Mouse (Mus musculus) heart, adult 2 months (tissue): ENCODE results near the gene Entr1. TPM values are rescaled to one million over a fixed set of nuclear protein-coding genes. Genes with fewer than 3 reads are reported as not detected.

Source experiments
- DNase-seq, 2 experiments: peaks; one replicate each; pipeline ENCODE4 v3.0.0; 2021
- H3K27ac ChIP-seq: fragments of 200-600 bp; 2 replicates; pipeline ENCODE4 v1.8.1; 2022
- H3K27me3 ChIP-seq: fragments of 200-500 bp; 2 replicates; pipeline ENCODE4 v1.6.1; 2012; ENCODE audit warnings: mild to moderate bottlenecking, low read length, inconsistent platforms, mixed read lengths; ENCODE audit not compliant: control insufficient read depth, insufficient read depth
- H3K36me3 ChIP-seq: fragments of 200-500 bp; 2 replicates; pipeline ENCODE4 v1.6.1; 2012; ENCODE audit warnings: low read length, inconsistent platforms; ENCODE audit not compliant: control insufficient read depth, insufficient read depth
- H3K4me1 ChIP-seq: fragments of 200-500 bp; 2 replicates; pipeline ENCODE4 v1.6.1; 2011; ENCODE audit warnings: low read length; ENCODE audit not compliant: control insufficient read depth, insufficient read depth
- H3K4me3 ChIP-seq: fragments of 200-600 bp; 2 replicates; pipeline ENCODE4 v1.8.1; 2022
- H3K79me2 ChIP-seq: fragments of 200-500 bp; replicated peaks from 2 replicates; pipeline ENCODE4 v1.6.1; 2012; ENCODE audit warnings: mild to moderate bottlenecking, inconsistent platforms, low read length, moderate library complexity, mixed read lengths; ENCODE audit not compliant: control insufficient read depth, insufficient read depth
- H3K9ac ChIP-seq: fragments of 200-500 bp; 2 replicates; pipeline ENCODE4 v1.6.1; 2012; ENCODE audit warnings: low read depth, mild to moderate bottlenecking, control low read depth, inconsistent platforms, low read length, mixed read lengths
- CTCF ChIP-seq: fragments of 200-600 bp; IDR thresholded peaks from 2 replicates; pipeline ENCODE4 v1.8.1; 2022; ENCODE audit warnings: antibody characterized with exemption, mild to moderate bottlenecking, moderate library complexity
- EP300 ChIP-seq: fragments of 200-500 bp; IDR thresholded peaks from 2 replicates; pipeline ENCODE4 v1.6.1; 2011; ENCODE audit warnings: low read depth, low read length, control low read depth; ENCODE audit not compliant: insufficient read depth
- POLR2A ChIP-seq: fragments of 200-500 bp; IDR thresholded peaks from 2 replicates; pipeline ENCODE4 v1.6.1; 2011; ENCODE audit warnings: mild to moderate bottlenecking, low read depth, low read length, control low read depth; ENCODE audit not compliant: insufficient read depth
- WGBS: fragments of 180-500 bp; shearing (Covaris S2); methylation state at CpG from one replicate; pipeline ENCODE4 v1.1.7; 2018; 5-methylcytosine and 5-hydroxymethylcytosine counted together
- intact Hi-C: fragments of 180-260 bp; cut with DNase I; formaldehyde crosslinking; loops from one replicate; pipeline ENCODE4 v1.15.1; 2025
- polyA plus RNA-seq: library from polyadenylated mRNA; depleted of rRNA; stranded (reverse); fragments of >200 nt; gene quantifications from 2 replicates; pipeline ENCODE4 v1.2.3, GENCODE M21; 2012; rRNA removed
- total RNA-seq, 2 experiments: library from RNA; stranded (reverse); gene quantifications; 2 replicates each; pipeline ENCODE4 v1.2.3; 2021

Entr1 gene
- total and polyA plus RNA-seq, 3 experiments = 40.5 to 59.7 (median 46.9) TPM

- TF ChIP-seq CTCF (no peak), EP300 (peak; percentile 6; the same call in 1 of the 2 replicates), POLR2A (peak; percentile 21; the same call in 1 of the 2 replicates)
- Histone ChIP-seq H3K4me3 (peak overlapping the region; percentile 46), H3K27ac (peak overlapping the region; percentile 89), H3K9ac (peak overlapping the region; percentile 71), H3K79me2 (no peaks in the 10 kb centered on the region), H3K36me3 (no peaks in the 10 kb centered on the region), H3K4me1 (peaks cover 14% of the 10 kb centered on the region), H3K27me3 (no peaks in the 10 kb centered on the region)
- WGBS = 21% methylated on average over 2 of the region's 2 CpGs
- intact Hi-C loops = no loop called here
- DNase-seq = peak; percentile 55 to 65
These were observed 47.6 kb downstream of the Entr1 start for GRCm38 (mm10) chr2:26341510-26341981.

GRCm38 (mm10) chr2:26339204-26339551 is 49.9 kb downstream of the Entr1 start:
- H3K9ac ChIP-seq = peak overlapping the region; percentile 71
- H3K79me2 ChIP-seq = no peaks in the 10 kb centered on the region
- peak; percentile 79 to 85 for DNase-seq
- H3K4me3 ChIP-seq = peak overlapping the region; percentile 46
- H3K36me3 ChIP-seq = no peaks in the 10 kb centered on the region
- WGBS = 28% methylated on average over 5 of the region's 5 CpGs
- H3K27ac ChIP-seq = peak overlapping the region; percentile 89
- no peaks in the 10 kb centered on the region for H3K27me3 ChIP-seq
- H3K4me1 ChIP-seq = peaks cover 14% of the 10 kb centered on the region
- peak; percentile 84; the same call in 1 of the 2 replicates for TF ChIP-seq EP300
- peak; percentile 91 for TF ChIP-seq POLR2A
- TF ChIP-seq CTCF = no peak
- intact Hi-C loops = no loop called here

DNA sequence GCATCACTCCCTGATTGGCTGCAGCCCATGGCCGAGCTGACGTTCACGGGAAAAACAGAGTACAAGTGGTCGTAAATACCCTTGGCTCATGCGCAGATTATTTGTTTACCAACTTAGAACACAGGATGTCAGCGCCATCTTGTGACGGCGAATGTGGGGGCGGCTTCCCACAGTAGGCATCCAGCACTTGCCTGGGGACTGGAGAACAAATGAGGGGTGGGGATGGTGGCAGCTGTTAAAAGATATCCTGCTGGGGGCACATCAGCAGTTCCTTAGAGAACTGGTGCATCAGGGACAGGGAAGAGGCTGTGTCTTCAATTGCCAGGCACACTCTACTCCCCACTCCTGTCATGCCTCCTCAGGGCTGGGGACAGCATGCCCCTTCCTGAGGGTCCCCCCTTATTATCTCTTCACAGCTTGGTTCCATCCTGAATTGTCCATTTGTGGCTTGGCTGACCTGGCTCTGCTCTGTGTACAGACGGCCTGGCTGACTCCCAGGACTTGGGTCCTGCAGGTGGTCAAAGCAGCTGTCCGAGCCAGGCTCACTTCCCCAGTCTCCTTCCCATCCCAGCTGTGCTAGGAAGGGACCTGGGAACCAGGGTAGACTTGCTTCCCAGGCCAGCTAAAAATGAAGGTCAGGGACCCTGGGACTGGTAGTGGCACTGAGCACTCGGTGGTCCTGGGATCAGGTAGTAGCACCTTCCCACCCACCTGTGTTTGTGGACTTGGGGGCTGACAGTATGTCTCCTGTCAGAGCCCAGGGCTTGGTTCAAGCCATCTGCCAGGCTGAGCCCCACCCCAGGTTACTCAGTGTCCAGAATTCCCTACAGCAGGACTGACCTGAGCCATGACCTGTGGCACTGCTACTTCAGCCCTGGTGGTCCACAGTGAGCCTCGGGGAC is 50.6 kb downstream of the Entr1 start:
- WGBS = 59% methylated on average over 9 of the region's 13 CpGs
- Histone ChIP-seq H3K4me3 (no peak overlapping the region), H3K36me3 (no peaks in the 10 kb centered on the region), H3K9ac (no peak overlapping the region), H3K27ac (peak overlapping the region; percentile 1), H3K79me2 (no peaks in the 10 kb centered on the region), H3K27me3 (no peaks in the 10 kb centered on the region), H3K4me1 (peaks cover 14% of the 10 kb centered on the region)
- no peak for DNase-seq
- intact Hi-C loops = no loop called here
- TF ChIP-seq POLR2A (no peak), CTCF (no peak), EP300 (no peak)

Other genes starting within 250 kb of the Entr1 start
- gene Lhx3, start 181.0 kb downstream of the Entr1 start, total RNA-seq = not detected
- gene Lhx3, start 181.0 kb downstream of the Entr1 start, polyA plus RNA-seq = not detected in 2 replicates
- 10 to 100 TPM; 17.3 to 22.2 TPM for gene Qsox2, start 151.8 kb downstream of the Entr1 start, total RNA-seq
- 11.1 and 18.1 TPM in 2 replicates for gene Qsox2, start 151.8 kb downstream of the Entr1 start, polyA plus RNA-seq
- under 1 TPM; 0.09 to 0.13 TPM for gene Ccdc187, start 94.8 kb downstream of the Entr1 start, total RNA-seq
- gene Ccdc187, start 94.8 kb downstream of the Entr1 start, polyA plus RNA-seq = 0.09 and 0.37 TPM in 2 replicates
- gene Gpsm1, start 73.8 kb downstream of the Entr1 start, total RNA-seq = 100 to 1,000 TPM; 169 to 249 TPM
- 301 and 369 TPM in 2 replicates for gene Gpsm1, start 73.8 kb downstream of the Entr1 start, polyA plus RNA-seq
- 10 to 100 TPM; 23.2 to 25.9 TPM for gene Dnlz, start 37.2 kb downstream of the Entr1 start, total RNA-seq
- 22.6 and 22.7 TPM in 2 replicates for gene Dnlz, start 37.2 kb downstream of the Entr1 start, polyA plus RNA-seq
- 1 to 10 TPM; 1.0 to 1.2 TPM for gene Card9, start 28.4 kb downstream of the Entr1 start, total RNA-seq
- 2.3 and 4.1 TPM in 2 replicates for gene Card9, start 28.4 kb downstream of the Entr1 start, polyA plus RNA-seq
- gene Snapc4, start 8.7 kb downstream of the Entr1 start, total RNA-seq = 1 to 10 TPM; 7.2 to 9.5 TPM
- 20.4 and 24.3 TPM in 2 replicates for gene Snapc4, start 8.7 kb downstream of the Entr1 start, polyA plus RNA-seq
- gene Pmpca, start within 50 bp of the Entr1 start, total RNA-seq = 100 to 1,000 TPM; 139 to 160 TPM
- 69.1 and 123 TPM in 2 replicates for gene Pmpca, start within 50 bp of the Entr1 start, polyA plus RNA-seq
- 10 to 100 TPM; 15.8 to 16.3 TPM for gene Inpp5e, start 19.9 kb upstream of the Entr1 start, total RNA-seq
- 22.1 and 23.6 TPM in 2 replicates for gene Inpp5e, start 19.9 kb upstream of the Entr1 start, polyA plus RNA-seq
- gene Sec16a, start 55.9 kb upstream of the Entr1 start, total RNA-seq = 10 to 100 TPM; 36.3 to 40.4 TPM
- gene Sec16a, start 55.9 kb upstream of the Entr1 start, polyA plus RNA-seq = 37.5 and 50.1 TPM in 2 replicates
- gene Notch1, start 127.3 kb upstream of the Entr1 start, total RNA-seq = 10 to 100 TPM; 31.6 to 32.4 TPM
- gene Notch1, start 127.3 kb upstream of the Entr1 start, polyA plus RNA-seq = 22.0 and 23.2 TPM in 2 replicates
- gene Egfl7, start 190.7 kb upstream of the Entr1 start, total RNA-seq = 100 to 1,000 TPM; 102 to 111 TPM
- gene Egfl7, start 190.7 kb upstream of the Entr1 start, polyA plus RNA-seq = 499 and 610 TPM in 2 replicates
- not detected for gene Gm20532, start 197.3 kb upstream of the Entr1 start, total RNA-seq
- not detected in 2 replicates for gene Gm20532, start 197.3 kb upstream of the Entr1 start, polyA plus RNA-seq
- 10 to 100 TPM; 52.8 to 59.2 TPM for gene Agpat2, start 215.1 kb upstream of the Entr1 start, total RNA-seq
- 117 and 142 TPM in 2 replicates for gene Agpat2, start 215.1 kb upstream of the Entr1 start, polyA plus RNA-seq
- gene Fam69b, start 239.1 kb upstream of the Entr1 start, total RNA-seq = 10 to 100 TPM; 20.0 to 21.1 TPM
- gene Fam69b, start 239.1 kb upstream of the Entr1 start, polyA plus RNA-seq = 45.7 and 47.6 TPM in 2 replicates